Mouse (Mus musculus) lung, adult 2 months (tissue): ENCODE data around the gene Brd2.

Experiments used
- CTCF ChIP-seq: fragments of 200-500 bp; IDR thresholded peaks from 2 replicates; pipeline ENCODE4 v1.5.1; 2011; ENCODE audit warnings: mild to moderate bottlenecking, low read length, control low read depth; ENCODE audit not compliant: insufficient read depth
- POLR2A ChIP-seq: fragments of 200-500 bp; IDR thresholded peaks from 2 replicates; pipeline ENCODE4 v1.6.1; 2011; ENCODE audit warnings: low read depth, mild to moderate bottlenecking, control low read depth, low read length, borderline replicate concordance; ENCODE audit errors: extremely low read depth

DNA sequence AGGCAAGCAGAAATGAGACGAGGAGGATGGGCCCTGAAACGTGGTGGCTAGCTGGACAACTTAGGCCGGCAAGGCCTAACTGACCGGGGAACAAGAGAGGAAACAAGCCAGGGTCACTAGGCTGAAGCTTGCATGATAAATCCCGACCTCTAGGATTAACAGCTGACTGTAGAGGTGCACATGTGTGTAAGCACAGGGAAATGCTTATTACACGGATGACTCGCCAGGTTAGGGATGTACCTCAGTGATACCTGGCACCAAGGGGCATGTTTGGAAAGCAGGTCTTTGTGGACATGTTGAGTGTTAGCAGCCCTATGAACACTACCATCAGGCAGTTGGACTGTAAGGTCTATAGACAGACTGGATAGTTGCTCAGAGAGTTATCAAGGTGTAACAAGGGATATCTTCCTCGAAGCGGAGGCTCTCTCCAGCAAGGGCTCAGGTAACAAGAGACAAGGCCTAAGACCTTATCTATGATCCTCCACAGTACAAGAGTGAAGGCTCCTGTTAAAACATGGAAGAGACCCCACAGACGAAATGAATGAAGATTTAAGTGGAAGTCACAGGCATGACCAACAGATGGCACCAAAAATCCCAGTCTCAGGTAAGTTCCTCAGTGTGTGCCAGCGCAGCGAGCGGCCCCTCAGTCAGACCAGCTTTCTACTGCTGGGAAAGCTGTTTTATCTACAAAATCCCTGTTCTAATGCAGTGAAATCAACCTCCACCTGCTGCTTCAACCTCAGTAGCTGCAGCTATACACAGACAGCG, 13.2 kb downstream of the Brd2 start:
- no peak; the same call in 1 of the 2 replicates for TF ChIP-seq CTCF
- TF ChIP-seq POLR2A: no peak
